Mouse (Mus musculus) liver, adult 2 months (tissue): ENCODE results near the gene Gm19935.

ENCODE experiments used
- CTCF ChIP-seq: fragments of 200-500 bp; IDR thresholded peaks from 2 replicates; pipeline ENCODE4 v1.5.1; 2011; ENCODE audit warnings: low read depth, low read length, control low read depth
- POLR2A ChIP-seq: fragments of 200-500 bp; IDR thresholded peaks from 2 replicates; pipeline ENCODE4 v1.6.1; 2011; ENCODE audit warnings: low read length, control low read depth; ENCODE audit not compliant: insufficient read depth; ENCODE audit errors: extremely low read depth

- no peak for TF ChIP-seq POLR2A
- no peak for TF ChIP-seq CTCF
These were observed 12.6 kb upstream of the Gm19935 start for GRCm38 (mm10) chr8:90829825-90830224.
